In genomic region chr2:11161336-11161735, GRCm38 (mm10) we compare ENCODE assay signal across 20 mouse cellular contexts. TPM values are rescaled to one million over a fixed set of nuclear protein-coding genes. Genes with fewer than 3 reads are reported as not detected.
A peak's percentile ranks its signal among the peaks of the same experiment; 100 is the strongest.
DNase-seq lines count a peak whose midpoint lies in the region; TF ChIP-seq lines count a peak whose summit lies in the region.
"Had no signal": no experiment of that assay in that cellular context is flagged by ENCODE, and none has a peak within 500 bp of the region (broad histone marks: within the 10 kb centered on the region; RNA-seq: fewer than 3 reads in every experiment).

No protein-coding gene starts in this region.

- no peaks in the 10 kb centered on the region; the same call in 1 of the 2 replicates for H3K4me1 ChIP-seq in spleen, adult 2 months (ENCODE audit: control insufficient read depth, insufficient read depth, insufficient read length)
- H3K4me1 ChIP-seq in forebrain, embryonic 10.5 days, result peaks cover 5% of the 10 kb centered on the region; the same call in 1 of the 2 replicates
- H3K4me1 ChIP-seq: forebrain, embryonic 15.5 days; heart, embryonic 10.5 days; hindbrain, embryonic 12.5 days; kidney, embryonic 15.5 days; limb, embryonic 15.5 days; midbrain, embryonic 15.5 days had no signal

- WGBS in spleen, adult 2 months, result 84% methylated on average over 4 of the region's 4 CpGs
- 93% methylated on average over 4 of the region's 4 CpGs for WGBS in forebrain, embryonic 10.5 days

- intact Hi-C loops in gastrocnemius, adult 2 months (cut with DNase I), result no loop called here
- intact Hi-C loops in gastrocnemius, postnatal 14 days (cut with DNase I; ENCODE audit: low total_unique reads), result no loop called here

- H3K36me3 ChIP-seq in spleen, adult 2 months (ENCODE audit: control insufficient read depth, insufficient read depth, low read length), result no peaks in the 10 kb centered on the region
- H3K36me3 ChIP-seq in forebrain, embryonic 10.5 days (replicated peaks), result no peaks in the 10 kb centered on the region
- H3K36me3 ChIP-seq: embryonic facial prominence, embryonic 13.5 days; forebrain, embryonic 15.5 days; heart, embryonic 10.5 days; hindbrain, embryonic 12.5 days; kidney, embryonic 15.5 days; limb, embryonic 15.5 days; midbrain, embryonic 15.5 days had no signal

- peak; percentile 38 for TF ChIP-seq CTCF in gastrocnemius, adult 2 months (IDR thresholded peaks at IDR 0.05)
- no peak for TF ChIP-seq CTCF in spleen, adult 2 months (IDR thresholded peaks at IDR 0.05; ENCODE audit: extremely low read depth, insufficient read depth, insufficient read length, insufficient replicate concordance)

- no peaks in the 10 kb centered on the region for H3K9me3 ChIP-seq in forebrain, embryonic 10.5 days
- H3K9me3 ChIP-seq: embryonic facial prominence, embryonic 13.5 days; forebrain, embryonic 15.5 days; heart, embryonic 10.5 days; hindbrain, embryonic 12.5 days; kidney, embryonic 15.5 days; limb, embryonic 15.5 days; midbrain, embryonic 15.5 days had no signal

- H3K4me3 ChIP-seq in gastrocnemius, adult 2 months, result no peak overlapping the region
- no peak overlapping the region for H3K4me3 ChIP-seq in spleen, adult 2 months (ENCODE audit: extremely low read depth, insufficient read depth, insufficient read length)
- no peak overlapping the region for H3K4me3 ChIP-seq in forebrain, embryonic 10.5 days
- H3K4me3 ChIP-seq: embryonic facial prominence, embryonic 13.5 days; forebrain, embryonic 15.5 days; heart, embryonic 10.5 days; hindbrain, embryonic 12.5 days; kidney, embryonic 15.5 days; limb, embryonic 15.5 days; midbrain, embryonic 15.5 days had no signal

- no peak overlapping the region for H3K27ac ChIP-seq in gastrocnemius, adult 2 months
- H3K27ac ChIP-seq in spleen, adult 2 months (ENCODE audit: insufficient read depth, low read length), result peak overlapping the region; percentile 70; the same call in 1 of the 2 replicates
- H3K27ac ChIP-seq in forebrain, embryonic 10.5 days, result no peak overlapping the region
- H3K27ac ChIP-seq: embryonic facial prominence, embryonic 13.5 days; forebrain, embryonic 15.5 days; heart, embryonic 10.5 days; hindbrain, embryonic 12.5 days; kidney, embryonic 15.5 days; limb, embryonic 15.5 days; midbrain, embryonic 15.5 days had no signal

- TF ChIP-seq POLR2A in spleen, adult 2 months (IDR thresholded peaks at IDR 0.05; ENCODE audit: low read depth, low read length), result no peak

- no peak for DNase-seq in gastrocnemius, adult 2 months
- no peak for DNase-seq in gastrocnemius, postnatal 14 days
- no peak for DNase-seq in spleen, adult 2 months (ENCODE audit: low read depth in 1 of 2, low spot score in 2 of 2)
- no peak for DNase-seq in spleen, postnatal 10 days (ENCODE audit: low spot score in 2 of 2)
- peak; percentile 81 for DNase-seq in naive thymus-derived CD4-positive, alpha-beta T cell, adult 2 months (ENCODE audit: low read depth)
- DNase-seq in testis, postnatal 14 days (ENCODE audit: low spot score), result no peak
- DNase-seq in forebrain, embryonic 10.5 days (ENCODE audit: extremely low spot score, low spot score), result no peak
- DNase-seq in frontal cortex, postnatal 36 days (ENCODE audit: low spot score in 2 of 2), result no peak
- DNase-seq: adrenal gland, adult 8-10 months; cerebellum, postnatal 14 days; heart, postnatal 10 days; lung, postnatal 14 days; right cerebral cortex, postnatal 25 days had no signal

- no peaks in the 10 kb centered on the region for H3K27me3 ChIP-seq in spleen, adult 2 months (ENCODE audit: control insufficient read depth, insufficient read depth, low read length)
- no peaks in the 10 kb centered on the region for H3K27me3 ChIP-seq in forebrain, embryonic 10.5 days (ENCODE audit: poor library complexity, severe bottlenecking)
- H3K27me3 ChIP-seq: embryonic facial prominence, embryonic 13.5 days; hindbrain, embryonic 12.5 days; kidney, embryonic 15.5 days; limb, embryonic 15.5 days; midbrain, embryonic 15.5 days had no signal

RNA-seq across cellular contexts. Expression of gene Prkcq, which starts 10.6 kb away (rescaled TPM):
- 10 to 100 TPM; 75.5 to 85.1 TPM for total RNA-seq in gastrocnemius, adult 2 months (2021)
- total RNA-seq in gastrocnemius, postnatal 14 days (2021), result 10 to 100 TPM; 42.0 to 47.9 TPM
- polyA plus RNA-seq in spleen, adult 2 months (2012; rRNA removed), result 9.3 and 11.2 TPM in 2 replicates
- 1.3 and 1.7 TPM in 2 replicates for polyA plus RNA-seq in forebrain, embryonic 10.5 days (2016; fragmentation: Nextera tagmentation; extraction: Ambion mirVana)
